In genomic region chr2:167123936-167124335, GRCm38 (mm10) we compare ENCODE assay signal across 8 mouse cellular contexts.
DNase-seq lines count a peak whose midpoint lies in the region; ATAC-seq lines count a peak whose summit lies in the region.

No protein-coding gene starts in this region.

- DNase-seq in adrenal gland, adult 2 months: peak; percentile 68
- DNase-seq in adrenal gland, adult 8-10 months: no peak
- DNase-seq in lung, adult 18-20 months: no peak
- peak; percentile 78 for DNase-seq in retina, postnatal 1 day
- DNase-seq in B cell, adult 2 months: no peak
- DNase-seq in spleen, adult 18-20 months: no peak

- 28% methylated on average over 11 of the region's 11 CpGs for WGBS in lung, embryonic 15.5 days
- WGBS in hindbrain, embryonic 15.5 days: 22% methylated on average over 11 of the region's 11 CpGs

- H3K27ac ChIP-seq in lung, embryonic 15.5 days: no peak overlapping the region
- H3K27ac ChIP-seq in hindbrain, embryonic 15.5 days (replicated peaks): peak overlapping the region; percentile 56

- no peak overlapping the region for H3K4me2 ChIP-seq in lung, embryonic 15.5 days
- no peak overlapping the region for H3K4me2 ChIP-seq in hindbrain, embryonic 15.5 days

- ATAC-seq in lung, embryonic 15.5 days (ENCODE audit: borderline replicate concordance, extremely low read depth, low FRiP score, low TSS enrichment): 0 out of 2 replicates have a peak, but pooled peaks have one; percentile 36
- peak; percentile 49; the same call in 1 of the 2 replicates for ATAC-seq in hindbrain, embryonic 15.5 days (ENCODE audit: low FRiP score, low read depth)

- peaks cover 26% of the 10 kb centered on the region for H3K4me1 ChIP-seq in lung, embryonic 15.5 days
- H3K4me1 ChIP-seq in hindbrain, embryonic 15.5 days (replicated peaks): peaks cover 17% of the 10 kb centered on the region

- no peak overlapping the region for H3K4me3 ChIP-seq in lung, embryonic 15.5 days
- no peak overlapping the region for H3K4me3 ChIP-seq in hindbrain, embryonic 15.5 days

- H3K36me3 ChIP-seq in lung, embryonic 15.5 days: no peaks in the 10 kb centered on the region
- H3K36me3 ChIP-seq in hindbrain, embryonic 15.5 days: no peaks in the 10 kb centered on the region

- H3K27me3 ChIP-seq in lung, embryonic 15.5 days: no peaks in the 10 kb centered on the region
- no peaks in the 10 kb centered on the region for H3K27me3 ChIP-seq in hindbrain, embryonic 15.5 days

- H3K9me3 ChIP-seq in lung, embryonic 15.5 days: no peaks in the 10 kb centered on the region
- H3K9me3 ChIP-seq in hindbrain, embryonic 15.5 days: no peaks in the 10 kb centered on the region

- H3K9ac ChIP-seq in lung, embryonic 15.5 days: no peak overlapping the region
- H3K9ac ChIP-seq in hindbrain, embryonic 15.5 days: no peak overlapping the region

Comparison
In these comparisons a context has a peak if more than half of its experiments do, and no peak if none do; other contexts are left out.
1. DNase-seq: peak in adrenal gland, adult 2 months (single experiment) and retina, postnatal 1 day (single experiment); none in adrenal gland, adult 8-10 months (single experiment), lung, adult 18-20 months (0 of 2), B cell, adult 2 months (0 of 2) and spleen, adult 18-20 months (0 of 2).